Mouse (Mus musculus) testis, postnatal 10 days (tissue): ENCODE results near the gene Gpam.

Source experiments
- DNase-seq: peaks from one replicate; pipeline ENCODE4 v3.0.0; 2021; ENCODE audit warnings: low spot score

The Gpam gene

GRCm38 (mm10) chr19:55138506-55138905 is 11.5 kb upstream of the Gpam start:
- DNase-seq = peak; percentile 58

DNA sequence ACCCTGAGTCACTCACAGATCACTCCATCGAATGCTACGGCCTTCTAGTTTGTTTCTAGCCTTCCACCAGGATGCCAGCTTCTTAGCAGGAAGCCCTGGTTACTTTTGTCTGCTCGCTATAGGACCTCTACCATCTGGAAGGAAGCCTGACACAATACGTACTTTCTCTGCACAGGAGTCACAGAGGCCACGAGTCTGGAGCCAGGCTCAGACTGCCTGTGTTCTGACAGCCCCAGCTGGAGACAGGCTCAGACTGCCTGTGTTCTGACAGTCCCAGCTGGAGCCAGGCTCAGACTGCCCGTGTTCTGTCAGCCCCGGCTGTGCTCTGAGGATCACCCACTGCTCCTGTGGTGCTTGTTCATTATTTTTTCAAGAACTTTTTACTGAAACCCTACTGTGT is 10.8 kb upstream of the Gpam start:
- DNase-seq = no peak

GRCm38 (mm10) chr19:55136693-55137427 is 9.8 kb upstream of the Gpam start:
- DNase-seq = no peak

GRCm38 (mm10) chr19:55135918-55136317 is 8.9 kb upstream of the Gpam start:
- no peak for DNase-seq

DNA sequence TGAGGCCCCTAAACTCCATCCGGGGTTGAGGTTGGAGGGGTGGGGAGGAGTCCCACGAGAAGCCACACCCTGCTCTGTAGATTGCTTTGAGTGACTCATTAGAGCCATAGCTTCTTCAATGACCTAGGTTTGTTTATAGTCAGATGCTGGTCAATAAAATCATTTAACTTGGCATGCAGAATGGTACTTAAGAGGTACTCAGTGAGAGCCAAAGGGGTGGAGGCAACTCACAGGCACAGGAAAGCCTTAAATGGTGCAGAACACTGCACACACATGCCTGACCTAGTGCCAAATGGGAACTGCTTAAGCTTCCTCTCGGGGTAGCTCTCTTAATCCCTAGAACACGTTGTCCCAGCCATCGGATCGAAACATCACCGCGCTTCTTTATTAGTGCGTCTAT is 7.5 kb upstream of the Gpam start:
- no peak for DNase-seq

DNA sequence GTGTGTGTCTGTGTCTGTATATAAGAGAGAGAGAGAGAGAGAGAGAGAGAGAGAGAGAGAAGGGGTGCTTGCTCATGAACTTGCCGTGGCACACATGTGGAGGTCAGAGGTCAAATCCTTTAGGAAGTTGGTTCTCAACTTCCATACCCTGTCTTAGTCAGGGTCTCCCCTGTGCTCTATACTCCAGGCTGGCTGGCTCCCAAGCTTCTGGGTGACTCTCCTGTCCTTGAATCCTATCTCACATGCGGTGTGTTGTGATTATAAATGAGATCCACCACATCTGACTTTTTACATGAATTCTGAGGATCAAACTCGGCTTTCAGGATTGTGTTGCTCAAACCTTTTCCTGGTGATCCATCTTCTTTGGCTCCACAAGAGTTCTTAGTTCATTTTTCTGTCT is 5.4 kb upstream of the Gpam start:
- no peak for DNase-seq

DNA sequence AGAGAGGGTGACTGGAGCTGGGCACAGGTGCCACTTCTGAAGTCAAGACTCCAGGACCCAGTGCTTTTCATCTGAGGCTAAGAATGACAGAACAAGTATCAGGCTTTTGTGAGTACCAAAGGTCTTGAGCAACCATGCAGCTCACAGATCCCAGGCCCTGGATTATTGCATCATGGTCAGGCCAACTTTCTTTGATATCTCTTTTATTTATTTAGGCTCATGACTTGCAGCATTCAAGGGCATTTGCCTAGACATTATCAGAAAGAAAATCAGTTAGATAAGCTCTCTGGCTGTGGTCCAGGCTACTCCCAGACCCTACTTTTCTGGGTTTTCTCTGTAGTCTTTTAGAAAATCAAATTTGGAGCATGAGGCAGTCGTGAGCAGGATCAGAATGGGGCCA is 4.7 kb upstream of the Gpam start:
- no peak for DNase-seq

DNA sequence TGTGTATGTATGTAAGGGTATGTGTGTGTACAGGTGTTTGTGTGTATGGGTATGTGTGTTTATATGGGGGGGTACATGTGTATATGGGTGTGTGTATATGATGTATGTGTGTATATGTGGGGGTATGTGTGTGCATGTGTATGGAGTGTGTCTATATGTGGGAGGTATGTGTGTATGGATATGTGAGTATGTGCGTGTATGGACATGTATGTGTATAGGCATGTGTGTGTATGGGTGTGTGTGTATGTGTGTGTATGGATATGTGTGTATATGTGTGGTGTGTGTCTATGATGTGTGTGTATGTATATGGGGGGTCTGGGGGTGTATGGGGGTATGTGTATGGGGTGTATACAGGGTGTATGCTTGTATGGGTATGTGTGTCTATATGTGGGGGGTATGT is 1.4 kb upstream of the Gpam start:
- no peak for DNase-seq

- DNase-seq = no peak
These were observed 1.6 kb downstream of the Gpam start for GRCm38 (mm10) chr19:55125456-55125855.

GRCm38 (mm10) chr19:55123001-55123536 is 4.0 kb downstream of the Gpam start:
- DNase-seq = no peak

DNA sequence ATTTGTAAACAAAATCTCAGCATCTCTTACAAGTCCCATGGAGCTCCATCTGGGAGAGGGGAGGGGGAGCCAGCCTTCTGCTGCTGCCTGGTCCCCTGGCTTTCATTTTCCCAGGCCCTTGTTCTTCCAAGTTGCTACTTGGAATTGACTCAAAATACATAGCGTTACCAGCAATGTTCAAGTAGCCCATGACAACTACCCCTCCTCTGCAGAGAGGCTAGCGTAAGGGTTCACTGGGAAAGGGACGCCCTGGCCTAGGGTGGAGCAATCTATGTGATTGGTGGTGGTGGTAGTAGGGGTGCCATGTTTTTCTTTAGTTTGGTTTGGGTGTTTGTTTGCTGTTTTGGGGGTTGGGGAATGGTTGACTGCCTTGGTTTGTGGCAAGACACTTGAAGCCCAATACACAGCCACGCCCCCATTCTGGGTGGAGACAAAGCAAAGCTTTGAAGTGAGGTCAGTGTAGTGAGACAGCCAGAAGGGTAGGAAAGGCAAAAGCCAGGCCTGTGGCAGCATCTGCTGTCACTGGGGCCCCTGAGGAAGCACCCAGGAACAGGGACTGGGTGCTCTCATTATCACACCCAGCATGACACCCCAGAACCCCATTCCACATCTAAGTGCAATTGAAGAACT is 4.6 kb downstream of the Gpam start:
- no peak for DNase-seq

DNA sequence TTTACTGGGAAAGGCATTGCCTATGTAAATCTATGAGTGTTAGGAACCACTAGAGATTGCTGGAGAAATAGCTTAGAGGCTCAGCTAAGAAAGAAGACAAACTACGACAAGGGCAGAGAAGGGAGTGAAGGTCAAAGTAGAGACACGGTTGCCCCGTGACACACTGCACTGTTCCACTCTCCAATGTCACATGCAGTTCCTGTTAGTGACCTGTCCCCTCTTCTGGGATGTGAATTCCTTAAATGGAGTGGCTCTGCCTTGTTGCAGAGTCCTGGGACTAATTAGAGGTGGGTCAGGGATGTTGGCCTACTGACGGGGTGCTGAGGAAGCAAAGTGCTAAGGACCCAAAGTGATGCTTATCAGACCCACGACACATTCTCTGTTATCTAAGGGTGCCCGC is 5.2 kb downstream of the Gpam start:
- DNase-seq = no peak

- DNase-seq = no peak
These were observed 6.4 kb downstream of the Gpam start for GRCm38 (mm10) chr19:55120518-55121244.

DNA sequence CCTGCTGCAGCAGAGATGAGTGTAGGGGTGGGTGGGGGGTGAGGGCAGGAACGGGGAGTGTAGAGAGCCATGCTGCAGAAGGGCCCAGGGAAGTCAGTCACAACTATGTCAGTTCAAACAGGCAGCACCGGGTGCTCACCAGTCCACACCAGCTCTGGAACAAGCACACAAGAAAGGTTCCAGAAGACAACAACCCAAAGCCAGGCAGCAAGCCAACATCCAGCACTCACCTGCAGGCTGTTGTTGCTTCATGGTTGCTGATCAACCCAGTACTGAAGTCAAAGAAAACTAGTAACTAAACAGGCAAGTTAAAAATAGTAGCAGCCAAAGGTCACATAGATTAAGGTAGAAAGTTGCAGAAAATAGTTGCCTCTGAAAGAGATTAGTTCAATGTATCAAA is 7.5 kb downstream of the Gpam start:
- DNase-seq = peak; percentile 55

DNA sequence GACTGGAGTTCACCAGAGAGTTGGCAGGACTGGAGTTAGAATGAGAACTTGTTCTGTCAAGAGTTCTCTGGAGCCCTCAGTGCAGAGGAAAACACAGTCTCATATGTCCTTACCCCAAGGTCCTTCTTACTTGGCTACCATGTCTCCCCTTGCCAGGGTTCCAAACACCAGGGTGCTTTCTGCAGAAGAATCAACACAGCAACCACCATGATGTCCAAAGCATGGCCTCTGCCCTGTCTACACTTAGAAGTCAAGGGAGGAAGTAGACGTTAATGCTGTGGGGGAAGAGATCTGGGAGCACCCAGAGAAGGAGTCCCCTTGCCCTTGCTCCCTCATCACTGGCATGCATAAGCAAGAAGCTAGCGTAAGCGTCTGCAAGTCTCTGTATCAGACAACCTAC is 9.0 kb downstream of the Gpam start:
- no peak for DNase-seq

DNA sequence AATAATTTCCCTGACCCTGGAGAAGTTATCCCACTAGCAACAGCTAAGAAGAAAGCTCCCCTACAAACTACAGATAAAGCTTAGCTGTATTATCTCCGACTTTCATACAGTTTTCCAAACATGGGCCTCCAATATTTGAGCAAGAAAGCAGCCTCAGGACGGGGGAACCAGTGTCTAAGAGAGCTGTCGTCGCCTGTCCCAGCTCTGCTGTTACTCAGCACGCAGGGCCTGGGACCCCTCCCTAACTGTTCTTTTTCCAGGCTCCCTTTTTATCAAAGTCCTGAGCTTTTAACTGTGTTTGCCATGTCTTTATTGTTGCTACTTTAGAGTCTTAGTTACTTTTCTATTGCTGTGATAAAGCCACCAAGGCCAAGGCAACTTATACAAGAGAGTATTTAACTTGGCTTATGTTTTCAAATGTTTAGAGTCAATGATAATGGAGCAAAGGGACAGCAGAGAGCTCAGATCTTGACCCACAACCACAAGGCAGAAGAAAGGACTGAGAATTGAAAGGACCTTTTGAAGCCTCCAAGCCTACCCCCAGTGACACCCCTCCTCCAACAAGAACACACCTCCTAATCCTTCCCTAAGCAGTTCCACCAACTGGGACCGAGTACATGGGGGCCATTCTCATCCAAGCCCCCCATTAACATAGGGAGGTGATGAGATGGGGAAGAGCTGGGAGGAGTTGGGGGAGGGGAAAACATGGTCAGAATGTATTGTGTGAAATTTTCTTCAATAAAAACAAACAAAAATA is 9.8 kb downstream of the Gpam start:
- DNase-seq = no peak

DNA sequence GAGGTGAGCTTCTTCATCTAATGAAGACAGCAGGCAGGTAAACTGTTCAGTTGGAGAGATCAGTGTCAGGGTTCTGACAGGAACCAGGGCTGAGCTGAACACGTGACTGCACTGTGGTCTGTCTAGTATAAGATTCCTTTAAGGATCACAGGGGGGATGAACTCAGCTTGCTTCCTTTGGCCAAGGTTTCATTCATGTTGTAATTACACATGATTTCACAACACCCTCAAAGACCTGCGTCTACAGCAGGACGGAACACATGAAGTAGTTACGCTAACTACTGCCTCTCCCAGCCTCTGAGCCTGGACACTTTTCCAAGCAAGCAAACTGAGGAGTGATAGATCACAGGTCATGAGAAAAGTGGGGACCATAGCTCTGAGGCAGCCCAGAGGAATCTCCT is 11.5 kb downstream of the Gpam start:
- no peak for DNase-seq

- no peak for DNase-seq
These were observed 12.1 kb downstream of the Gpam start for GRCm38 (mm10) chr19:55114825-55115395.

DNA sequence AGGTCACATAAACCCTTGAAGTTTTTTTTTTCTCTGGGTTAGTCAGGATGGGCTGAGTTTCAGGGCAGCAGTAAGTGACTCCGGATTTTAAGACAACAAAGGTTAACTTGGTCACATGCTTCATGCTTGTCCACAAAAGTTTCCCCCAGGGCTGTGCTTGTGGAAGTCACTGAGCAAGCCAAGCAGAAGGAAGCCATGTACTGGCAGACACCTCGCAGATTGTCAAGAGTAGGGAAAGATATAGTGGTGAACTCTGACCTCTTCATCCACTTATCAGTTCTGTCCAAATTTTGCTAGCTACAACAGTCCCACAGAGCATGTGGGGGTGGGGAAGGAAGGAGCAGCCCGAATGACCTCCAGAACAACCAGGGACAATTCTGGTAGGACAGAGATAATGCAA is 19.1 kb downstream of the Gpam start:
- DNase-seq = no peak

DNA sequence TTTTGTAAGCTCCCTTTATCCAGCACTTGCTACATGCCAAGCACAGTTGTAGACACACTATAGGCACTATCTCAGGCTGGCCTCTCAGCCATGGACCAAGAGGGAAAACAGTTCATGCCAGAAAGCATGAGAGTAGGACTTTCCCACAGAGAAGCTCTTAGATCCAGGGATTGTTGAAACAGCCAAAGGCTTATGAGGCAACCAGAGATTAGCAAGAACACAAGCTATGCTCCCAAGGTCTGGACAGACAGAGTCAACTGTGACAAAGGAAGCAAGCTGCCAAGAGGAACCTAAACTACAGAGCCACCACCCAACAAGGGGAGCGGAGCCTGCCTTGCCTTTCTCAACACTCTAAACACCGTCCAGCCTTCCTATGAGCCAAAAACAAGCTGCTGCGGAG is 21.1 kb downstream of the Gpam start:
- DNase-seq = no peak

GRCm38 (mm10) chr19:55103081-55103830 is 23.8 kb downstream of the Gpam start:
- peak; percentile 62 for DNase-seq
